8 mouse cellular contexts compared by ENCODE assay signal in genomic region chr16:46009717-46010116, GRCm38 (mm10). TPM values are rescaled to one million over a fixed set of nuclear protein-coding genes. Genes with fewer than 3 reads are reported as not detected.
DNase-seq lines count a peak whose midpoint lies in the region; ATAC-seq and TF ChIP-seq lines count a peak whose summit lies in the region.

No protein-coding gene starts in this region.

- no peak overlapping the region for H3K27ac ChIP-seq in kidney, embryonic 14.5 days (ENCODE audit: low read depth, low read length)
- H3K27ac ChIP-seq in embryonic facial prominence, embryonic 11.5 days (replicated peaks; ENCODE audit: low read depth, low read length), result no peak overlapping the region
- no peak overlapping the region for H3K27ac ChIP-seq in limb, embryonic 11.5 days (replicated peaks; ENCODE audit: low read depth, low read length)
- H3K27ac ChIP-seq in small intestine, adult 2 months (ENCODE audit: insufficient read depth, low read depth, low read length), result peak overlapping the region; percentile 61

- no peak for ATAC-seq in kidney, embryonic 14.5 days (ENCODE audit: low FRiP score, low TSS enrichment)
- ATAC-seq in embryonic facial prominence, embryonic 11.5 days (replicated peaks; ENCODE audit: insufficient number of reproducible peaks, low FRiP score, low TSS enrichment, low read depth), result peak; percentile 31
- ATAC-seq in limb, embryonic 11.5 days (ENCODE audit: insufficient number of reproducible peaks, low FRiP score, low TSS enrichment, low read depth), result peak; percentile 35

- H3K4me1 ChIP-seq in kidney, embryonic 14.5 days (ENCODE audit: control insufficient read depth, insufficient read depth, low read length), result no peaks in the 10 kb centered on the region
- no peaks in the 10 kb centered on the region for H3K4me1 ChIP-seq in embryonic facial prominence, embryonic 11.5 days (ENCODE audit: control insufficient read depth, insufficient read depth, low read length)
- no peaks in the 10 kb centered on the region for H3K4me1 ChIP-seq in limb, embryonic 11.5 days (ENCODE audit: control insufficient read depth, insufficient read depth, low read length)
- peaks cover 8% of the 10 kb centered on the region for H3K4me1 ChIP-seq in small intestine, adult 2 months (ENCODE audit: control insufficient read depth, insufficient read depth, insufficient read length, low read length)

- peak overlapping the region; percentile 56 for H3K4me3 ChIP-seq in kidney, embryonic 14.5 days (ENCODE audit: low read length)
- peak overlapping the region; percentile 65 for H3K4me3 ChIP-seq in embryonic facial prominence, embryonic 11.5 days (ENCODE audit: low read depth, low read length)
- H3K4me3 ChIP-seq in limb, embryonic 11.5 days (ENCODE audit: low read depth, low read length), result peak overlapping the region; percentile 57
- H3K4me3 ChIP-seq in small intestine, adult 2 months (ENCODE audit: low read depth, low read length), result peak overlapping the region; percentile 77

- no peaks in the 10 kb centered on the region for H3K36me3 ChIP-seq in kidney, embryonic 14.5 days (ENCODE audit: control insufficient read depth, insufficient read depth, low read length)
- H3K36me3 ChIP-seq in embryonic facial prominence, embryonic 11.5 days (replicated peaks; ENCODE audit: control insufficient read depth, insufficient read depth, low read depth, low read length), result no peaks in the 10 kb centered on the region
- H3K36me3 ChIP-seq in limb, embryonic 11.5 days (ENCODE audit: control insufficient read depth, insufficient read depth, low read length), result no peaks in the 10 kb centered on the region
- no peaks in the 10 kb centered on the region for H3K36me3 ChIP-seq in small intestine, adult 2 months (ENCODE audit: control insufficient read depth, insufficient read depth, low read length)

- peak overlapping the region; percentile 63 for H3K9ac ChIP-seq in kidney, embryonic 14.5 days (ENCODE audit: low read depth, low read length)
- peak overlapping the region; percentile 14 for H3K9ac ChIP-seq in embryonic facial prominence, embryonic 11.5 days (replicated peaks; ENCODE audit: low read length)
- H3K9ac ChIP-seq in limb, embryonic 11.5 days (ENCODE audit: low read length), result peak overlapping the region; percentile 37

- no peaks in the 10 kb centered on the region for H3K9me3 ChIP-seq in kidney, embryonic 14.5 days (ENCODE audit: control insufficient read depth, low read length)
- H3K9me3 ChIP-seq in embryonic facial prominence, embryonic 11.5 days (replicated peaks; ENCODE audit: control insufficient read depth, low read length), result no peaks in the 10 kb centered on the region
- no peaks in the 10 kb centered on the region for H3K9me3 ChIP-seq in limb, embryonic 11.5 days (ENCODE audit: control insufficient read depth, low read length)

- no peak for DNase-seq in kidney, adult 11 months
- DNase-seq in ZHBTc4 (ENCODE audit: low read depth, low spot score), result peak; percentile 12
- DNase-seq in embryonic facial prominence, embryonic 11.5 days (ENCODE audit: low spot score), result no peak
- DNase-seq in limb, embryonic 11.5 days (ENCODE audit: low spot score), result peak; percentile 32
- DNase-seq in layer of hippocampus, adult 9-11 months, result no peak
- no peak for DNase-seq in T-cell, adult 2 months (ENCODE audit: low spot score)

- TF ChIP-seq CTCF in small intestine, adult 2 months (IDR thresholded peaks at IDR 0.05; ENCODE audit: extremely low read depth, insufficient read length, insufficient replicate concordance, low read depth, low read length), result no peak

- under 1% methylated on average over 13 of the region's 13 CpGs for WGBS in kidney, embryonic 14.5 days
- WGBS in embryonic facial prominence, embryonic 11.5 days, result 1% methylated on average over 13 of the region's 13 CpGs
- under 1% methylated on average over 13 of the region's 13 CpGs for WGBS in limb, embryonic 11.5 days
- WGBS in small intestine, adult 2 months, result under 1% methylated on average over 13 of the region's 13 CpGs

- no peak for TF ChIP-seq POLR2A in small intestine, adult 2 months (IDR thresholded peaks at IDR 0.05; ENCODE audit: low read depth, low read length)

- H3K27me3 ChIP-seq in kidney, embryonic 14.5 days (ENCODE audit: control insufficient read depth, insufficient read depth, low read length), result no peaks in the 10 kb centered on the region; the same call in 1 of the 2 replicates
- H3K27me3 ChIP-seq in embryonic facial prominence, embryonic 11.5 days (ENCODE audit: control insufficient read depth, insufficient read depth, low read length), result no peaks in the 10 kb centered on the region
- H3K27me3 ChIP-seq in limb, embryonic 11.5 days (ENCODE audit: control insufficient read depth, insufficient read depth, low read length), result no peaks in the 10 kb centered on the region
- no peaks in the 10 kb centered on the region for H3K27me3 ChIP-seq in small intestine, adult 2 months (ENCODE audit: control insufficient read depth, insufficient read depth, low read length)

- peak overlapping the region; percentile 81 for H3K4me2 ChIP-seq in kidney, embryonic 14.5 days (replicated peaks; ENCODE audit: low read depth, low read length)
- H3K4me2 ChIP-seq in embryonic facial prominence, embryonic 11.5 days (ENCODE audit: low read depth, low read length), result peak overlapping the region; percentile 79
- H3K4me2 ChIP-seq in limb, embryonic 11.5 days (ENCODE audit: low read depth, severe bottlenecking), result peak overlapping the region; percentile 91

RNA-seq across cellular contexts. Expression of gene Plcxd2, which starts 0.3 kb away (rescaled TPM):
- polyA plus RNA-seq in kidney, embryonic 14.5 days (2014; fragmentation: Nextera tagmentation; extraction: Ambion mirVana), result 0.89 and 1.2 TPM in 2 replicates
- polyA plus RNA-seq in embryonic facial prominence, embryonic 11.5 days (2014; fragmentation: Nextera tagmentation; extraction: Ambion mirVana), result 1.4 and 1.8 TPM in 2 replicates
- polyA plus RNA-seq in limb, embryonic 11.5 days (2014; fragmentation: Nextera tagmentation; extraction: Ambion mirVana), result 0.91 and 1.2 TPM in 2 replicates
- polyA plus RNA-seq in small intestine, adult 2 months (2012; rRNA removed), result 0.83 and 1.9 TPM in 2 replicates

RNA-seq across cellular contexts. Expression of gene Phldb2, which starts 56.3 kb away (rescaled TPM):
- 48.1 and 79.3 TPM in 2 replicates for polyA plus RNA-seq in kidney, embryonic 14.5 days (2014; fragmentation: Nextera tagmentation; extraction: Ambion mirVana)
- polyA plus RNA-seq in embryonic facial prominence, embryonic 11.5 days (2014; fragmentation: Nextera tagmentation; extraction: Ambion mirVana), result 48.9 and 54.6 TPM in 2 replicates
- polyA plus RNA-seq in limb, embryonic 11.5 days (2014; fragmentation: Nextera tagmentation; extraction: Ambion mirVana), result 47.6 and 49.3 TPM in 2 replicates
- polyA plus RNA-seq in small intestine, adult 2 months (2012; rRNA removed), result 1.7 and 3.7 TPM in 2 replicates

Comparison
In these comparisons a context has a peak if more than half of its experiments do, and no peak if none do; other contexts are left out.
1. DNase-seq: peak in ZHBTc4 (single experiment) and limb, embryonic 11.5 days (single experiment); none in kidney, adult 11 months (single experiment), embryonic facial prominence, embryonic 11.5 days (single experiment), layer of hippocampus, adult 9-11 months (single experiment) and T-cell, adult 2 months (single experiment).
2. RNA of gene Phldb2, which starts 56.3 kb away (polyA plus RNA-seq): 48.1 to 79.3 TPM in kidney, embryonic 14.5 days, 48.9 to 54.6 TPM in embryonic facial prominence, embryonic 11.5 days and 47.6 to 49.3 TPM in limb, embryonic 11.5 days; 1.7 to 3.7 TPM in small intestine, adult 2 months; every median in the first group is over 10 times any median in the second.
3. Peak in every context shown above with its lines, with median percentiles within 50 percentile points of each other: H3K4me2 ChIP-seq, H3K4me3 ChIP-seq and H3K9ac ChIP-seq.